Comparison of ENCODE assay signal across 16 mouse cellular contexts in genomic region chr5:61355263-61355981, GRCm38 (mm10).
DNase-seq lines count a peak whose midpoint lies in the region; ATAC-seq and TF ChIP-seq lines count a peak whose summit lies in the region.
"Had no signal": no experiment of that assay in that cellular context is flagged by ENCODE, and none has a peak within 500 bp of the region (broad histone marks: within the 10 kb centered on the region; RNA-seq: fewer than 3 reads in every experiment).

No protein-coding gene starts in this region.

- peaks cover 3% of the 10 kb centered on the region; the same call in 1 of the 2 replicates for H3K4me1 ChIP-seq in forebrain, embryonic 16.5 days (replicated peaks; ENCODE audit: control insufficient read depth, insufficient read depth, low read length)
- no peaks in the 10 kb centered on the region for H3K4me1 ChIP-seq in intestine, postnatal 0 days (replicated peaks; ENCODE audit: control insufficient read depth, insufficient read depth, low read length)
- H3K4me1 ChIP-seq: embryonic facial prominence, embryonic 15.5 days had no signal

- intact Hi-C loops in gastrocnemius, postnatal 14 days (cut with DNase I; ENCODE audit: low total_unique reads) = no loop called here

- H3K4me2 ChIP-seq in forebrain, embryonic 16.5 days (ENCODE audit: low read length) = no peak overlapping the region
- H3K4me2 ChIP-seq in intestine, postnatal 0 days (replicated peaks; ENCODE audit: low read depth) = no peak overlapping the region
- H3K4me2 ChIP-seq: embryonic facial prominence, embryonic 15.5 days had no signal

- DNase-seq in layer of hippocampus, adult 11-12 months (ENCODE audit: low spot score) = peak; percentile 2
- no peak for DNase-seq in layer of hippocampus, postnatal 25 days (ENCODE audit: extremely low spot score in 1 of 2, low spot score in 1 of 2)
- peak; percentile 62 for DNase-seq in retina, postnatal 1 day
- DNase-seq in retina, embryonic 14.5 days (ENCODE audit: low spot score) = no peak
- no peak for DNase-seq in gastrocnemius, postnatal 14 days
- DNase-seq: adrenal gland, postnatal 25 days; gastrocnemius, postnatal 10 days; heart, postnatal 14 days; kidney, postnatal 10 days; lung, postnatal 14 days had no signal

- H3K4me3 ChIP-seq in forebrain, embryonic 16.5 days (replicated peaks; ENCODE audit: low read length) = no peak overlapping the region
- H3K4me3 ChIP-seq in intestine, postnatal 0 days (ENCODE audit: low read depth, low read length) = no peak overlapping the region
- H3K4me3 ChIP-seq: embryonic facial prominence, embryonic 15.5 days; left cerebral cortex, adult 2 months had no signal

- H3K36me3 ChIP-seq in forebrain, embryonic 16.5 days (ENCODE audit: control insufficient read depth, insufficient read depth) = no peaks in the 10 kb centered on the region
- no peaks in the 10 kb centered on the region for H3K36me3 ChIP-seq in intestine, postnatal 0 days (ENCODE audit: control insufficient read depth, insufficient read depth)
- H3K36me3 ChIP-seq: embryonic facial prominence, embryonic 15.5 days had no signal

- TF ChIP-seq CTCF in intestine, postnatal 0 days (IDR thresholded peaks at IDR 0.05; ENCODE audit: low read depth) = no peak

- no peaks in the 10 kb centered on the region for H3K27me3 ChIP-seq in forebrain, embryonic 16.5 days (replicated peaks; ENCODE audit: control insufficient read depth, insufficient read depth, low read length)
- no peaks in the 10 kb centered on the region for H3K27me3 ChIP-seq in intestine, postnatal 0 days (replicated peaks; ENCODE audit: control insufficient read depth, insufficient read depth, low read length)
- H3K27me3 ChIP-seq: embryonic facial prominence, embryonic 15.5 days had no signal

- peak; percentile 94 for ATAC-seq in forebrain, embryonic 16.5 days
- no peak for ATAC-seq in intestine, postnatal 0 days
- ATAC-seq: intestine, embryonic 16.5 days had no signal

- 15% methylated on average over 6 of the region's 6 CpGs for WGBS in forebrain, embryonic 16.5 days
- 85% methylated on average over 6 of the region's 6 CpGs for WGBS in intestine, postnatal 0 days

- no peak overlapping the region for H3K9ac ChIP-seq in forebrain, embryonic 16.5 days (replicated peaks; ENCODE audit: low read depth, low read length)
- no peak overlapping the region for H3K9ac ChIP-seq in intestine, postnatal 0 days (ENCODE audit: low read depth, low read length)
- H3K9ac ChIP-seq: embryonic facial prominence, embryonic 15.5 days; liver, embryonic 14.5 days had no signal

- H3K27ac ChIP-seq in forebrain, embryonic 16.5 days (ENCODE audit: low read length) = peak overlapping the region; percentile 53
- H3K27ac ChIP-seq in intestine, postnatal 0 days (ENCODE audit: low read depth, low read length) = no peak overlapping the region
- H3K27ac ChIP-seq: embryonic facial prominence, embryonic 15.5 days; left cerebral cortex, adult 2 months; liver, embryonic 14.5 days had no signal

- H3K9me3 ChIP-seq in forebrain, embryonic 16.5 days (ENCODE audit: control insufficient read depth, low read length) = no peaks in the 10 kb centered on the region
- H3K9me3 ChIP-seq in intestine, postnatal 0 days (ENCODE audit: control insufficient read depth) = no peaks in the 10 kb centered on the region
- H3K9me3 ChIP-seq: embryonic facial prominence, embryonic 15.5 days had no signal

Comparison
In these comparisons a context has a peak if more than half of its experiments do, and no peak if none do; other contexts are left out.
1. DNase-seq: peak in layer of hippocampus, adult 11-12 months (single experiment) and retina, postnatal 1 day (single experiment); none in layer of hippocampus, postnatal 25 days (0 of 2), retina, embryonic 14.5 days (single experiment) and gastrocnemius, postnatal 14 days (single experiment).